Mouse (Mus musculus) CH12.LX (cell line): ENCODE measurements around the gene Tmcc1.

Source experiments
- CTCF ChIP-seq, 2 experiments: IDR thresholded peaks in 1 of 2; conservative IDR thresholded peaks in 1 of 2; 2 replicates each; pipeline ENCODE4 v1.5.1; 2011 to 2012; ENCODE audit warnings: low read depth in 2 of 2, low read length in 2 of 2, improper control_type of control experiment in 1 of 2, inconsistent platforms in 1 of 2, mild to moderate bottlenecking in 1 of 2, moderate library complexity in 1 of 2
- EP300 ChIP-seq: IDR thresholded peaks from 2 replicates; pipeline ENCODE4 v1.6.1; 2011; ENCODE audit warnings: low read length, improper control_type of control experiment
- MEF2A ChIP-seq: IDR thresholded peaks from 2 replicates; pipeline ENCODE4 v1.6.1; 2014; ENCODE audit warnings: low read depth, mild to moderate bottlenecking, inconsistent platforms, low read length, improper control_type of control experiment, borderline replicate concordance

GRCm38 (mm10) chr6:116056676-116057264 is 136.5 kb downstream of the Tmcc1 start:
- TF ChIP-seq CTCF (conservative IDR thresholded peaks at IDR 0.05 in 1 of 2, IDR thresholded peaks at IDR 0.05 in 1 of 2; ENCODE audit: low read depth in 2 of 2, low read length in 2 of 2) (no peak), MEF2A (no peak), EP300 (no peak)
